Mouse (Mus musculus): ENCODE data around the gene Epb41l3. TPM values are rescaled to one million over a fixed set of nuclear protein-coding genes. Genes with fewer than 3 reads are reported as not detected.

Gene Epb41l3
- polyA plus RNA-seq, 1 experiment from 2014 or later, result 142 TPM

DNA sequence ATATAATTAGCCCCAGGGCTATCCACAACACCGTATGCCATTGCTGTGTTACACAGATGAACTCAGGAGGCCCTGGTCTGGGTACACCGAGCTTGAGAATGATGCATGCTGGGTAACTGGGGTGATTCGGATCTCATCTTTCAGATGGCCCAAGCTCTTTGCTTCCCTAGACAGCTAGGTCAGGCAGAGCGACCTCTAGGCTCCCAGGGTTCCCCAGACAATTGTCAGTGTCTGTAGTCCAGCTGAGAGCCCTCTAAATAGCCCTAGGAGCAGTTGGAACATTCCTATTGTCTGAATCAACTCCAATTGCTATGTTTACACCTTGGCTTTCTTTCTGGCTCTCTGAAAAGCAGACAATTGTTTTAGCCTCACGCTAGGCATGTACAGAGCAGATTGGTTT is 201.9 kb downstream of the Epb41l3 start:
- no peak for ATAC-seq
- no peaks in the 10 kb centered on the region for H3K36me3 ChIP-seq (ENCODE audit: control insufficient read depth, insufficient read depth, low read length)
- H3K4me3 ChIP-seq (ENCODE audit: low read length), result no peak overlapping the region
- no peaks in the 10 kb centered on the region for H3K27me3 ChIP-seq (replicated peaks; ENCODE audit: control insufficient read depth, insufficient read depth, low read length)
- no peak overlapping the region for H3K9ac ChIP-seq (ENCODE audit: low read depth, low read length)
- no peak overlapping the region for H3K27ac ChIP-seq (ENCODE audit: low read length)
- no peaks in the 10 kb centered on the region for H3K9me3 ChIP-seq (ENCODE audit: control insufficient read depth, low read length)
- WGBS, result 62% methylated on average over 5 of the region's 5 CpGs
- H3K4me1 ChIP-seq (ENCODE audit: control insufficient read depth, insufficient read depth, low read length), result no peaks in the 10 kb centered on the region
- H3K4me2 ChIP-seq (ENCODE audit: low read depth, low read length), result no peak overlapping the region

DNA sequence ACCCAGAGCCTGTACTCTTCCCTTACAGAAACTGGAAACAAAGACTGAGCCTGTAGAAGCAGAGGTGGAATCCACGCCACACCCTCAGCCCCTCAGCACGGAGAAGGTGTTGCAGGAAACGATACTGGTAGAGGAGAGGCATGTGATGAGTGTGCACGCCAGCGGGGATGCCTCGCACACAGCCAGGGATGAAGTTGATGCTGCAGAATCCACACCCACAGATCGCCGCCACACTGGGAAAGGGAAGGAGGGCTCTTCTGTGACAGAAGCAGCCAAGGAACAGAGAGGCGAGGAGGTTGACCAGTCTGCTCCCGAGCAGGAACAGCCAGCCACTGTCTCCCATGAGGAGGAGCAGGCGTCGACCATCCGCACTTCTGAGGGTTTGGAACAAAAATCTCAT is 209.0 kb downstream of the Epb41l3 start:
- no peaks in the 10 kb centered on the region for H3K4me1 ChIP-seq (ENCODE audit: control insufficient read depth, insufficient read depth, low read length)
- H3K4me3 ChIP-seq (ENCODE audit: low read length), result no peak overlapping the region
- WGBS, result 93% methylated on average over 13 of the region's 13 CpGs
- ATAC-seq, result no peak
- H3K9me3 ChIP-seq (ENCODE audit: control insufficient read depth, low read length), result no peaks in the 10 kb centered on the region
- H3K36me3 ChIP-seq (ENCODE audit: control insufficient read depth, insufficient read depth, low read length), result peaks cover 29% of the 10 kb centered on the region
- no peaks in the 10 kb centered on the region for H3K27me3 ChIP-seq (replicated peaks; ENCODE audit: control insufficient read depth, insufficient read depth, low read length)
- no peak overlapping the region for H3K4me2 ChIP-seq (ENCODE audit: low read depth, low read length)
- no peak overlapping the region for H3K9ac ChIP-seq (ENCODE audit: low read depth, low read length)
- H3K27ac ChIP-seq (ENCODE audit: low read length), result no peak overlapping the region

DNA sequence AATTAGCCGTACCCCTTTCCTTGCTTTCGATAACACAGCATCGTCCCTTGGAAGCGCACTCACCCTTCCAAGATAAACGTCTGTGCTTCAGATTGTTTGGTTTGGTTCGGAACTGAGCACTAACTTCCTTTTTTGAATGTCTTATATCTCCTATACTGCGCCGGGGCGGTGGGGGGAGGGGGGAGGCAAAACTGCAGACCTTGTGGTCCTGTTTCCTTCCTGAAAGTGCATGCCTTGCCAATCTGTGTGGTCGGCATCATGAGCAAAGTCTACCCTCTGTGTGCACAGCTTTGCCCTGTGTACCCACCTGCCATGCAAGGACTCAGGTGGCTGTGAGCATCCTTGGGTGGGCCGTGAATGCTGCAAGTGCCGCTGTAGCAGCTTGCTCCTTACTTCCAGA is 212.6 kb downstream of the Epb41l3 start:
- WGBS, result 88% methylated on average over 12 of the region's 12 CpGs
- H3K4me2 ChIP-seq (ENCODE audit: low read depth, low read length), result no peak overlapping the region
- H3K9me3 ChIP-seq (ENCODE audit: control insufficient read depth, low read length), result no peaks in the 10 kb centered on the region
- no peak overlapping the region for H3K9ac ChIP-seq (ENCODE audit: low read depth, low read length)
- no peaks in the 10 kb centered on the region for H3K27me3 ChIP-seq (replicated peaks; ENCODE audit: control insufficient read depth, insufficient read depth, low read length)
- no peaks in the 10 kb centered on the region for H3K4me1 ChIP-seq (ENCODE audit: control insufficient read depth, insufficient read depth, low read length)
- no peak for ATAC-seq
- H3K4me3 ChIP-seq (ENCODE audit: low read length), result no peak overlapping the region
- peaks cover 25% of the 10 kb centered on the region for H3K36me3 ChIP-seq (ENCODE audit: control insufficient read depth, insufficient read depth, low read length)
- no peak overlapping the region for H3K27ac ChIP-seq (ENCODE audit: low read length)

DNA sequence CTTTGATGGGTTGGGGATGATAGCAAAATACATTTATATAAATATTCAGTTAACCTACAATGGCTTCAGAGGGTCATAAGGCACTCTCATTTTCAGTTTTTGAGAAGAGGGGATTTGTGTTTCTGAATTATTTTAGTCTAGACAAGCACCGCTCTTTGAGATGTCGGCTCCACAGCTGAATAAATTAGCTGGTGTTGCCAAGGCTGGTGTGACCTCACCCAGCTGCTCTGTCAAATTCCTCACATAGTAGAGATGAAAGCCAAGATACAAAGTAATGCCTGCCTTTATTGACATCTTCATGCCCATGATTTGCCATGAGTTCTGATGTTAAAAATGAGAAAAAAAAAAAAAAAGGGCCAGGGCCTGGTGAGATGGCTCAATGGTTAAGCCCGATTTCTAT is 214.8 kb downstream of the Epb41l3 start:
- Histone ChIP-seq H3K36me3 (ENCODE audit: control insufficient read depth, insufficient read depth, low read length) (peaks cover 20% of the 10 kb centered on the region), H3K9ac (ENCODE audit: low read depth, low read length) (no peak overlapping the region), H3K4me2 (ENCODE audit: low read depth, low read length) (no peak overlapping the region), H3K4me1 (ENCODE audit: control insufficient read depth, insufficient read depth, low read length) (no peaks in the 10 kb centered on the region), H3K4me3 (ENCODE audit: low read length) (no peak overlapping the region), H3K27ac (ENCODE audit: low read length) (no peak overlapping the region), H3K27me3 (replicated peaks; ENCODE audit: control insufficient read depth, insufficient read depth, low read length) (no peaks in the 10 kb centered on the region), H3K9me3 (ENCODE audit: control insufficient read depth, low read length) (no peaks in the 10 kb centered on the region)
- no peak for ATAC-seq
- 74% methylated on average over 3 of the region's 3 CpGs for WGBS

DNA sequence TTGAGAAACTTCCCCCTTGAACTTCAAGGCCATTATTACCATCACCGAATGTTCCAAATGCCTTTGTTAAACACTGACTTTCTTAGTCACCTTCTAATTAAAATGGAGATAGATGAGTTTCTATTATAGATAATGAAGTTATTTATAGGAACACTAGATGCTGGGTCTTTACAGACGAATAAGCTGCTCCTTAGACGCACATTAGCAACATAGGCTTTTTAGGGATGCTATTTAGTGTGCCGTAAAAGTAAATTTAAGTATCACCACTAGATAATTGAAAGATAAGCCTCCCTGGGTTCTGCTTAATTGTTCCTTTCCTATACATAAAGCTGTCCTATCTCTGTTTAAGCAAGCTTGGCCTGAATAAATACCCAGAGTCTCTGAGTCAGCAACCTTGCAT is 226.1 kb downstream of the Epb41l3 start:
- 71% methylated on average over 4 of the region's 4 CpGs for WGBS
- ATAC-seq, result no peak
- H3K4me2 ChIP-seq (ENCODE audit: low read depth, low read length), result no peak overlapping the region

DNA sequence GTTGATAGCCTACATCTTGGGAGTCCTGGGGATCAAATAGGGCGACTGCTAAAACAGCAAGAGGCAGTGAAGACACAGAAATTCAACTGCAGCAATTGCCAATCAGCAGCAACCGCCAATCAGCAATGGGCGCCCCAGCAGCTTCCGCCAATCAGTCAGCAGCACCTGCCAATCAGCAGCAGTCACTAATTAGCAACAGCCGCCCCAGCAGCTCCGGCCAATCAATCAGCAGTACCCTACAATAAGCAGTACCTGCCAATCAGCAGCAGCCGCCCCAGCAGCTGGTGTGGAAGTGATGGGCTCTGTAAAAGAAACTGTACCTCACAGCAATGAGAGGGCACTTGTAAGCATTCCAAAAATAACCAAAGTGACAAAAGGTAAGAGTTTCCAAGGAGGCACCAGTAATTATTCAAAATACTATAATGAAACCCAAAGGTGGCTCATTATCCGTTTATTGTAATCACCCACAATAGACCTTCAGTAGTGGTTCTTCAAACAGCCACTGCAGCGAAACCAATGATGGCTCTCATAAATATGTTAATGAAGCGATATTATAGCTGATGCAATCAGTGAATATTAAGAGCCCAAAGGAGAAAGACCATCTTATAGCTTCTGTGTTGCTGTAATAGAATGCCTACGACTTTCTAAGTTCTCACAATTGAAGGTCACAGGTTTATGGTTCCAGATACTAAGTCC is 228.2 kb downstream of the Epb41l3 start:
- H3K36me3 ChIP-seq (ENCODE audit: control insufficient read depth, insufficient read depth, low read length), result no peaks in the 10 kb centered on the region
- ATAC-seq, result no peak
- H3K4me1 ChIP-seq (ENCODE audit: control insufficient read depth, insufficient read depth, low read length), result no peaks in the 10 kb centered on the region
- 79% methylated on average over 11 of the region's 11 CpGs for WGBS
- H3K9ac ChIP-seq (ENCODE audit: low read depth, low read length), result no peak overlapping the region
- no peak overlapping the region for H3K4me3 ChIP-seq (ENCODE audit: low read length)
- no peak overlapping the region for H3K27ac ChIP-seq (ENCODE audit: low read length)
- no peaks in the 10 kb centered on the region; the same call in 1 of the 2 replicates for H3K9me3 ChIP-seq (ENCODE audit: control insufficient read depth, low read length)
- H3K27me3 ChIP-seq (replicated peaks; ENCODE audit: control insufficient read depth, insufficient read depth, low read length), result no peaks in the 10 kb centered on the region
- no peak overlapping the region for H3K4me2 ChIP-seq (ENCODE audit: low read depth, low read length)

More for the DNA sequence above, 226.1 kb downstream of the Epb41l3 start:
- no peaks in the 10 kb centered on the region for H3K27me3 ChIP-seq (replicated peaks; ENCODE audit: control insufficient read depth, insufficient read depth, low read length)
- H3K9ac ChIP-seq (ENCODE audit: low read depth, low read length), result no peak overlapping the region
- no peak overlapping the region for H3K4me3 ChIP-seq (ENCODE audit: low read length)
- H3K4me1 ChIP-seq (ENCODE audit: control insufficient read depth, insufficient read depth, low read length), result no peaks in the 10 kb centered on the region
- no peak overlapping the region for H3K27ac ChIP-seq (ENCODE audit: low read length)
- H3K36me3 ChIP-seq (ENCODE audit: control insufficient read depth, insufficient read depth, low read length), result no peaks in the 10 kb centered on the region
- no peaks in the 10 kb centered on the region; the same call in 1 of the 2 replicates for H3K9me3 ChIP-seq (ENCODE audit: control insufficient read depth, low read length)

DNA sequence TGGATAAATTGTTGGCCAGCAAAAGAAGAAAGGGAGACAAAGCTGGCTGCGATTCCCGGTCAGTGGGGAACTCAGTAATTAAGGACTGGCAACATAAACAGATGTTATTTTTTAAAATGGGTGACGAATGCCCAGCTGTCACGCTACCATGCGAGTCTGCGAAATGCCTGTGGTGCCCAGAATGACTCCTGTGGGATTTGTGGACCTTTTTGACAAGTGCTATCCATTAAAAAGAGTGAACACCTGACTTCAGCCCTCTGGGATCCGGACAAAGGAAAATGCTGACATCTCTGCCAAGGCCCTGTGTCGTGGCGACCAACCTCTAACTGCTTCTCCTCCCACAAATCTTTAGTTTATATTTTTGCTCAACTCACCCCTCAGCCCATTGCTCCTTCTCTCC is 232.2 kb downstream of the Epb41l3 start:
- Histone ChIP-seq H3K9me3 (ENCODE audit: control insufficient read depth, low read length) (no peaks in the 10 kb centered on the region; the same call in 1 of the 2 replicates), H3K9ac (ENCODE audit: low read depth, low read length) (no peak overlapping the region), H3K4me2 (ENCODE audit: low read depth, low read length) (no peak overlapping the region), H3K4me1 (ENCODE audit: control insufficient read depth, insufficient read depth, low read length) (no peaks in the 10 kb centered on the region), H3K4me3 (ENCODE audit: low read length) (no peak overlapping the region), H3K27me3 (replicated peaks; ENCODE audit: control insufficient read depth, insufficient read depth, low read length) (no peaks in the 10 kb centered on the region), H3K27ac (ENCODE audit: low read length) (no peak overlapping the region), H3K36me3 (ENCODE audit: control insufficient read depth, insufficient read depth, low read length) (no peaks in the 10 kb centered on the region)
- 71% methylated on average over 9 of the region's 9 CpGs for WGBS
- no peak for ATAC-seq

DNA sequence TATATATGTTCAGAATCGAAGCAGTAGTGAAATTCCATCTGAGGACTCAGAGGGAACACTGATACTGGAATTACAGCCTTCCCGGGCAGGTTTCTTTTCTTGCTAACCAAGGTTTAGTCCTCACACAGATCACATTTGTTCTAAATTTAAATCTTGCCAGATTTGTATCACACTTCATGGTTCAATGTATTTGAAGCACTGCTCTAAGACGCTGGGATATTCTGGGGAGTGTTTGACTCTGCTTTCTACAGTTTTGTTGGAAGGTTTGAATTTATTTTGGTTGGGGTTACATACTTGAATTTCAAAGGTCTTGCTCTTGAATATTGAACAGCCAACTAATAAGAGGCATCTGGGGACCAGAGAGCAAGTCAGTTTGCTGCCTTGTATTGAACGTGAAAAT is 234.4 kb downstream of the Epb41l3 start:
- Histone ChIP-seq H3K4me1 (ENCODE audit: control insufficient read depth, insufficient read depth, low read length) (no peaks in the 10 kb centered on the region), H3K4me2 (ENCODE audit: low read depth, low read length) (no peak overlapping the region), H3K27me3 (replicated peaks; ENCODE audit: control insufficient read depth, insufficient read depth, low read length) (no peaks in the 10 kb centered on the region), H3K9me3 (ENCODE audit: control insufficient read depth, low read length) (no peaks in the 10 kb centered on the region), H3K36me3 (ENCODE audit: control insufficient read depth, insufficient read depth, low read length) (no peaks in the 10 kb centered on the region), H3K27ac (ENCODE audit: low read length) (no peak overlapping the region), H3K9ac (ENCODE audit: low read depth, low read length) (no peak overlapping the region), H3K4me3 (ENCODE audit: low read length) (no peak overlapping the region)
- 84% methylated on average over 4 of the region's 4 CpGs for WGBS
- no peak for ATAC-seq

DNA sequence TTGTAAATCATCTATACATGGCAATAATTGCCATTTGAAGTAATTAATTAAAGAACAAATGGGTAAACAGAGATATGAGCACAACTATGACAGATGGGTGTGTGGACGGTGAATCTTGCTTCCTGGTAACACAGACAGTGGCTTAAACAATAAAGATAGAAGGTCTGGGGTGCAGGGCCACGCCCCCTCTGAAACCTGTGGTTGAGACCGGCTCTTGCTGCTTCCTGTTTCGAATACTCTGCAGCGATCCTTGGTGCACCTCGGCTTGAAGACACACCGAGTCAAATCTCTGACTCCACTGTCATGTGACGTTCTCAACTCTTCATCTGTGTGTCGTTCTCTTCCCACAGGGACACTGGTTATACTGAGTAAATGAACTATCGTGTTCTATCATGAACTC is 245.0 kb downstream of the Epb41l3 start:
- Histone ChIP-seq H3K36me3 (ENCODE audit: control insufficient read depth, insufficient read depth, low read length) (no peaks in the 10 kb centered on the region), H3K9ac (ENCODE audit: low read depth, low read length) (no peak overlapping the region), H3K4me2 (ENCODE audit: low read depth, low read length) (no peak overlapping the region), H3K4me1 (ENCODE audit: control insufficient read depth, insufficient read depth, low read length) (no peaks in the 10 kb centered on the region), H3K9me3 (ENCODE audit: control insufficient read depth, low read length) (no peaks in the 10 kb centered on the region), H3K27ac (ENCODE audit: low read length) (no peak overlapping the region), H3K27me3 (replicated peaks; ENCODE audit: control insufficient read depth, insufficient read depth, low read length) (no peaks in the 10 kb centered on the region), H3K4me3 (ENCODE audit: low read length) (no peak overlapping the region)
- WGBS, result 85% methylated on average over 10 of the region's 10 CpGs
- no peak for ATAC-seq

DNA sequence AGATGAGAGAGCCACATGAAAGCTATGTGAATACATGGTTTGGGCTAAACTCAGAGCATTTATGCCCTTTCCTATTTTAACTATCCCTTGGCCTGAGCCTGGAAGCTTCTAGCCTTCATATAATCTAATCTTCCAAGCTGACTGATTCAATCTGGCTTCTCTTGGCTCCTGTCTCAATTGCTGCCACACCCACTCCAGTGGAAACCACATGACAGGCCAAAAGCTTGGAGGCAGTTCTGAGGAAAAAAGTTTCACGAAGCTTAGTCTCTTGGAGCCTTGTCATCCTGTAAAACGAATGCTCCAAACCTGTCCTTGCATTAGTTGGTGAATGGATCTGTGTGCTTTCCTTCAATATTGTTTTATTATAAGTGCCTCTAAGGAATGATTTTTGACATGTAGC is 247.2 kb downstream of the Epb41l3 start:
- no peaks in the 10 kb centered on the region for H3K27me3 ChIP-seq (replicated peaks; ENCODE audit: control insufficient read depth, insufficient read depth, low read length)
- no peak overlapping the region for H3K4me2 ChIP-seq (ENCODE audit: low read depth, low read length)
- ATAC-seq, result no peak
- no peaks in the 10 kb centered on the region for H3K9me3 ChIP-seq (ENCODE audit: control insufficient read depth, low read length)
- no peak overlapping the region for H3K27ac ChIP-seq (ENCODE audit: low read length)
- no peaks in the 10 kb centered on the region for H3K36me3 ChIP-seq (ENCODE audit: control insufficient read depth, insufficient read depth, low read length)
- H3K4me1 ChIP-seq (ENCODE audit: control insufficient read depth, insufficient read depth, low read length), result no peaks in the 10 kb centered on the region
- H3K9ac ChIP-seq (ENCODE audit: low read depth, low read length), result no peak overlapping the region
- no peak overlapping the region for H3K4me3 ChIP-seq (ENCODE audit: low read length)
- WGBS, result 89% methylated on average over 2 of the region's 2 CpGs
